Mouse (Mus musculus) heart, embryonic 16.5 days (tissue): ENCODE measurements around the gene Dnajc8. TPM values are rescaled to one million over a fixed set of nuclear protein-coding genes. Genes with fewer than 3 reads are reported as not detected.
"Not testable (repeated sequence)": the region's sequence is repeated elsewhere in the genome, so short reads cannot be mapped to it uniquely, and the experiment has no call there.

Experiments used
- ATAC-seq: fragments of 200-750 bp; cut with Nextera tagmentation; replicated peaks from 2 replicates; pipeline ENCODE4 v1.8.0; 2017; ENCODE audit warnings: moderate number of reproducible peaks; ENCODE audit not compliant: insufficient read depth, low FRiP score; ENCODE audit errors: extremely low read depth
- H3K27ac ChIP-seq: fragments of 300-500 bp; sonication (generic); 2 replicates; pipeline ENCODE4 v1.5.1; 2014; ENCODE audit warnings: mild to moderate bottlenecking, low read length, control low read depth, moderate library complexity
- H3K27me3 ChIP-seq: fragments of 300-500 bp; sonication (generic); 2 replicates; pipeline ENCODE4 v1.6.1; 2014; ENCODE audit warnings: low read length, mixed read lengths; ENCODE audit not compliant: control insufficient read depth, insufficient read depth
- H3K36me3 ChIP-seq: fragments of 300-500 bp; sonication (generic); 2 replicates; pipeline ENCODE4 v1.6.1; 2014; ENCODE audit not compliant: control insufficient read depth, insufficient read depth
- H3K4me1 ChIP-seq: fragments of 300-500 bp; sonication (generic); 2 replicates; pipeline ENCODE4 v1.6.1; 2014; ENCODE audit warnings: low read length, mixed read lengths; ENCODE audit not compliant: control insufficient read depth, insufficient read depth
- H3K4me2 ChIP-seq: fragments of 300-500 bp; sonication (generic); 2 replicates; pipeline ENCODE4 v1.6.1; 2014; ENCODE audit warnings: low read depth, mild to moderate bottlenecking, control low read depth, low read length
- H3K4me3 ChIP-seq: fragments of 300-500 bp; sonication (generic); 2 replicates; pipeline ENCODE4 v1.5.1; 2014; ENCODE audit warnings: mild to moderate bottlenecking, control low read depth, low read length
- H3K9ac ChIP-seq: fragments of 300-500 bp; sonication (generic); 2 replicates; pipeline ENCODE4 v1.6.1; 2014; ENCODE audit warnings: low read length, control low read depth
- H3K9me3 ChIP-seq: fragments of 300-500 bp; sonication (generic); replicated peaks from 2 replicates; pipeline ENCODE4 v1.6.1; 2016; ENCODE audit warnings: low read length; ENCODE audit not compliant: control insufficient read depth
- WGBS: fragments of 180-500 bp; shearing (Covaris S2); extraction: QIAGEN DNeasy Blood & Tissue Kit; methylation state at CpG from one replicate; pipeline ENCODE4 v1.1.7; 2014; 5-methylcytosine and 5-hydroxymethylcytosine counted together
- polyA plus RNA-seq: library from polyadenylated mRNA; unstranded; fragments of >200 nt; fragmentation: Nextera tagmentation; extraction: Ambion mirVana; gene quantifications from 2 replicates; pipeline ENCODE4 v1.2.1, GENCODE M21; 2015

Dnajc8 gene
- polyA plus RNA-seq, 1 experiment from 2014 or later = 117 TPM

DNA sequence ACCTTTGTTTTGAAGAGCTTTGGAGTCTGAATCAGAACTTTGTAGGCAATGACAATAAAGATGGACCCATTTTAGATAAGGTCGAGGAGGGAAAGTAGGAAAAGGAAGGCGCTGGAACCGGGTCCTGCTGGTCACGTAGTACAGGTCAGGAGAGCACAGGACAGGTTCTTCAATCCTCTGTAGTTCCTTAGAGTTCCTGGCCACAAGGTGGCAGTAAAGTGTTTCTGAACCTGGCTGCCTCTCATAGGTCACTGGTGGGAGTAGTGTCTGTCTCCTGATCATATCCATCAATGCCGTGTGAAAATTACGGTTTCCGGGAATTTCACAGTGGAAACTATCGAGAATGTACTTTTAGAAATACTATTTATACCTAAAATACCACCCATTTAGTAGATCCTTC is 10.5 kb downstream of the Dnajc8 start:
- Histone ChIP-seq H3K4me3 (no peak overlapping the region), H3K4me1 (no peaks in the 10 kb centered on the region), H3K27me3 (no peaks in the 10 kb centered on the region), H3K9ac (no peak overlapping the region), H3K27ac (no peak overlapping the region), H3K9me3 (no peaks in the 10 kb centered on the region), H3K4me2 (no peak overlapping the region), H3K36me3 (peaks cover 66% of the 10 kb centered on the region)
- ATAC-seq = 0 out of 2 replicates have a peak, but pooled peaks have one; percentile 69
- WGBS = 29% methylated on average over 8 of the region's 8 CpGs

GRCm38 (mm10) chr4:132554221-132554620 is 18.9 kb downstream of the Dnajc8 start:
- H3K36me3 ChIP-seq = peaks cover 33% of the 10 kb centered on the region
- no peaks in the 10 kb centered on the region for H3K9me3 ChIP-seq
- no peak overlapping the region for H3K4me3 ChIP-seq
- no peak overlapping the region for H3K27ac ChIP-seq
- H3K4me2 ChIP-seq = no peak overlapping the region
- WGBS = 59% methylated on average over 5 of the region's 5 CpGs
- H3K4me1 ChIP-seq = peaks cover 10% of the 10 kb centered on the region
- H3K9ac ChIP-seq = peak overlapping the region; percentile 10; the same call in 1 of the 2 replicates
- no peaks in the 10 kb centered on the region for H3K27me3 ChIP-seq
- 0 out of 2 replicates have a peak, but pooled peaks have one; percentile 2 for ATAC-seq

- no peak overlapping the region for H3K27ac ChIP-seq
- H3K9ac ChIP-seq = peak overlapping the region; percentile 10; the same call in 1 of the 2 replicates
Measured at GRCm38 (mm10) chr4:132554653-132555052, 19.3 kb downstream of the Dnajc8 start.

GRCm38 (mm10) chr4:132555550-132555949 is 20.2 kb downstream of the Dnajc8 start:
- not testable (repeated sequence) for H3K9ac ChIP-seq, H3K27ac ChIP-seq, H3K27me3 ChIP-seq, ATAC-seq, H3K4me2 ChIP-seq, H3K9me3 ChIP-seq, H3K4me3 ChIP-seq
- Histone ChIP-seq H3K4me1 (peaks cover 10% of the 10 kb centered on the region), H3K36me3 (peaks cover 26% of the 10 kb centered on the region)
- WGBS = 88% methylated on average over 7 of the region's 7 CpGs

More at GRCm38 (mm10) chr4:132554653-132555052, 19.3 kb downstream of the Dnajc8 start:
- Histone ChIP-seq H3K4me1 (peaks cover 10% of the 10 kb centered on the region), H3K4me2 (no peak overlapping the region), H3K27me3 (no peaks in the 10 kb centered on the region), H3K9me3 (no peaks in the 10 kb centered on the region), H3K36me3 (peaks cover 29% of the 10 kb centered on the region), H3K4me3 (no peak overlapping the region)
- ATAC-seq = no peak
- 39% methylated on average over 8 of the region's 8 CpGs for WGBS

DNA sequence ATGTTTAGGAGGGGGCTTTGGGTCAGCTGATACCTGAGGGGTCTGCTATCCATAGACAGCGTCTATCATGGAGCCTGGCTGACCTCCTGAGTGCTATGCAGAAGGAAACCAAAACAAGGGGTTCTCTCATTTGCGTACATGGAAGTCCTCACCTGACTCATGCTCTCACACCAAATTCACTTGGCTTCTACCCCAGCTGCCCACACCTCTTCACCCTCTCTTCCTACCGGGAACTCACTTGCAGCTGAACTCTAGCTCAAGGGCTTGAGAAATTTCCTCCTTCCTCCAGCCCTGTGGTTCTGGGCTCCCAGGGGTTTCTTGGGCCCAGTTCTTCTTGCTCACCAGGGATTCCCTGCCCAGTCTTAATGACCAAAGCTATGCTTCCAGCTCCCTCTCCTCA is 27.9 kb downstream of the Dnajc8 start:
- H3K27ac ChIP-seq = no peak overlapping the region
- WGBS = 57% methylated on average over 3 of the region's 3 CpGs
- no peak overlapping the region for H3K4me3 ChIP-seq
- no peaks in the 10 kb centered on the region for H3K36me3 ChIP-seq
- no peak overlapping the region for H3K9ac ChIP-seq
- no peaks in the 10 kb centered on the region for H3K27me3 ChIP-seq
- no peak for ATAC-seq
- H3K9me3 ChIP-seq = no peaks in the 10 kb centered on the region
- H3K4me2 ChIP-seq = no peak overlapping the region
- peaks cover 3% of the 10 kb centered on the region for H3K4me1 ChIP-seq

DNA sequence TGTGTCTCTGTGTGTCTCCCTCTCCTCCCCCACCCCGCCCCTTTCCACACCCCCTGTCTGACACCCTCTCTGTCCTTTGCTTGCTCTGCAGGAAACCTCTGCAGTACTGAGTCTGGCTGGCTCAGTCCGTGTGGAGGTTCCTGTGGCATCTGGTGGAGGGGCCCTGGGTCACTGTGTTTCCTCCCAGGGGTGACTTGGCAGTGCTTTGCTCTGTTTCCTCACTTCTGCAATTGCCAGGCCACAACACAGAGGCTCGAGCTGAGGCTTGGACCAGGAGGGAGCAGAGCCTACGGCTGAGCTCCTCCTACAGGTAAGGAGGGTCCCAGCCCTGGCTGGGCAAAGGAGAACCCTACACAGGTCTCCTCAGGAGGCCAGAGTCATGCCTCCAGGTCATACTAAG is 28.6 kb downstream of the Dnajc8 start, which contains the start of gene Ptafr:
TSS of gene Ptafr (plus strand) at position 103 of the 400 bp plus-strand sequence.
- H3K4me3 ChIP-seq = no peak within 1 kb of the TSS
- H3K36me3 ChIP-seq = no peaks in the 10 kb centered on the region
- no peaks in the 10 kb centered on the region for H3K9me3 ChIP-seq
- WGBS = 16% methylated on average over 4 of the region's 4 CpGs
- peaks cover 3% of the 10 kb centered on the region for H3K4me1 ChIP-seq
- H3K4me2 ChIP-seq = no peak within 1 kb of the TSS
- H3K27me3 ChIP-seq = no peaks in the 10 kb centered on the region
- ATAC-seq = peak; percentile 51; the same call in 1 of the 2 replicates
- H3K9ac ChIP-seq = no peak within 1 kb of the TSS
- no peak within 1 kb of the TSS for H3K27ac ChIP-seq

DNA sequence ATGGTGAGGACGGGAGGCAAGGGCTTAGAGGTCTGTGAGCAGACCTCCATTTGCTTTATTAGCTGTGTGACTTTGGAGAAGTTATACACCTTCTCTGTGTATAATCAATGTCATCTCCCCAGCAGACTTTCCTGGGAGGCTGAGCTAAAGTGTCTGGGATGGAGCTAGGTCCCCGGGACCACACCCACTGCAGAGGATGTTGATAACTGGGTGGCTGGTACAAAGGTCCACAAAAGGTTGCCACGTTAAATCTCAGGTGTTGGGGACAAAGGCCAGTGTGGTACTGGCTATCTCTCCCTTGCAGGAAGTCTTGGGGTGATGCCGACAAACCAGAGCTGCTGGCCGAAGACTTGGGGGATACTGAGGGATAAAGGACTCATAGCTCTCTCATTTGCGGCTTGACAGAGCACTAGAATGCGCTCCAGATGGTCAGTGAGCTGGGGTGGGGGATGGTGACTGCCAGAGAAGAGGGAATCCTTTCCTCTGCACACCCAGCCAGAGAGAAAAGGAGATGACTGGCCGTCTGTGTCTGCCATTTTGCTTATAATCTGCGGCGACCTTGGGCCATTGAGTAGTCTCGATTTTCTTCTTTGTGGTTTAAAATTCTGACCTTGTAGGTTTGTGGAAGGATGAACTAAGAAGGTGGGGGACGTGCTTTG is 29.9 kb downstream of the Dnajc8 start:
- WGBS = 71% methylated on average over 12 of the region's 12 CpGs
- H3K9ac ChIP-seq = no peak overlapping the region
- H3K36me3 ChIP-seq = no peaks in the 10 kb centered on the region
- H3K27me3 ChIP-seq = no peaks in the 10 kb centered on the region
- peaks cover 3% of the 10 kb centered on the region for H3K4me1 ChIP-seq
- ATAC-seq = no peak
- H3K9me3 ChIP-seq = no peaks in the 10 kb centered on the region
- H3K27ac ChIP-seq = no peak overlapping the region
- no peak overlapping the region for H3K4me2 ChIP-seq
- H3K4me3 ChIP-seq = no peak overlapping the region

DNA sequence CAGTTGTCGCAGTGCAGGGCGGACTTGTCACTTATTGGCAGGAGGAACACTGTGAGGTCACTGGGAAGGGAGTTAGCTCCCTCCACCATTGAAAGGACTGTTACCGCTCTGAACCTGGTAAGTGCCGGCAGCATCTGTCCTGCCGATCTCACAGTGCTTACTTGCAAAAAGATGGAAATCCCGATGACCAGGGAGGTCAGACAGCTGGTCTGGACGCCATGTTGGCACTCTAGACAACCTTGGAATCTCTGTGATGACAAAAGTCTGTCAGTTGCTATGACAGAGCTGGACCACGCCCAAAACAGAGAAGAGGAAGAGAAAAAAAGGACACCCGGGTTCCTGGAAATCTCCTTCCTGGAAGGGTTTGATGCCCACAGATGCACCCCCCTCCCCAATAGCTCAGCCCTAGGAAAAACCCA is 32.0 kb downstream of the Dnajc8 start:
- Histone ChIP-seq H3K9ac (no peak overlapping the region), H3K9me3 (no peaks in the 10 kb centered on the region), H3K27ac (no peak overlapping the region), H3K4me1 (peaks cover 3% of the 10 kb centered on the region), H3K27me3 (no peaks in the 10 kb centered on the region), H3K36me3 (no peaks in the 10 kb centered on the region), H3K4me2 (no peak overlapping the region), H3K4me3 (no peak overlapping the region)
- WGBS = 54% methylated on average over 9 of the region's 9 CpGs
- ATAC-seq = no peak

- H3K9ac ChIP-seq = no peak overlapping the region
- no peak overlapping the region for H3K27ac ChIP-seq
- no peaks in the 10 kb centered on the region for H3K36me3 ChIP-seq
- WGBS = 88% methylated on average over 5 of the region's 5 CpGs
- H3K4me2 ChIP-seq = no peak overlapping the region
- H3K4me1 ChIP-seq = peaks cover 11% of the 10 kb centered on the region
- no peak for ATAC-seq
- no peaks in the 10 kb centered on the region for H3K9me3 ChIP-seq
- H3K27me3 ChIP-seq = no peaks in the 10 kb centered on the region
- no peak overlapping the region for H3K4me3 ChIP-seq
Measured at GRCm38 (mm10) chr4:132569115-132569514, 33.8 kb downstream of the Dnajc8 start.
